Mouse (Mus musculus) G1E (cell line): ENCODE measurements at regions not wholly inside any gene's neighbourhood (a gene's known extent, or its start where the extent isn't known, plus 50 kb on each side); places are given as distances from the start of the nearest gene placed in this dataset.

Experiments
- CTCF ChIP-seq: IDR thresholded peaks from 2 replicates; pipeline ENCODE4 v1.5.1; 2012; ENCODE audit warnings: low read depth, low read length, inconsistent platforms, mixed read lengths
- GATA1 ChIP-seq: IDR thresholded peaks from 2 replicates; pipeline ENCODE4 v1.6.1; 2012; ENCODE audit warnings: borderline replicate concordance, low read length, inconsistent platforms, mixed read lengths
- GATA2 ChIP-seq: IDR thresholded peaks from 2 replicates; pipeline ENCODE4 v1.6.1; 2012; ENCODE audit warnings: low read depth, low read length, inconsistent platforms, borderline replicate concordance
- POLR2AphosphoS5 ChIP-seq: IDR thresholded peaks from 2 replicates; pipeline ENCODE4 v1.6.1; 2012; ENCODE audit warnings: low read depth, low read length, inconsistent platforms; ENCODE audit not compliant: insufficient replicate concordance
- TAL1 ChIP-seq: conservative IDR thresholded peaks from 2 replicates; pipeline ENCODE4 v1.6.1; 2012; ENCODE audit warnings: low read depth, low read length, inconsistent platforms, mixed read lengths

DNA sequence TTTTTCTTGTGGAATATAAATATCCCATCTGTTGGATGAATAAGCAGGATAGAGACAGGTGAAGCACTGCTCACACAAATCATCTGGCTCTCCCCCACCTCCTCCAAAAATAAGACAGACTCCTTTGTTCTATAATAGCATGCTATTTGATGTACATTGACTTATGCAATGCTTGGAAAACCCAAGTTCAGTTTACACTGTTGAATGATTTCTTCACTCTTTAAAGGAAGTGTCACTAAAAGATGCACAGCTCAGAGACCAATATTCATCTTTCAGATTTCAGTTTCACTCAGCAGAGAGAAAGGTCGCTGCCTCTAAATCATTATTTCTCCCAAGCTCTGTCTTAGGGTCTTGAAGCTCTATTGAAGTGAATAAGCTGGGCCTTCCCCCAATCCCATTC is 417.4 kb downstream of the Hs3st1 start:
- TF ChIP-seq CTCF (no peak), GATA1 (no peak), POLR2AphosphoS5 (no peak), TAL1 (no peak), GATA2 (no peak)
